Mouse (Mus musculus) forebrain, embryonic 16.5 days (tissue): ENCODE measurements around the gene Thoc5. TPM values are rescaled to one million over a fixed set of nuclear protein-coding genes. Genes with fewer than 3 reads are reported as not detected.

Source experiments
- ATAC-seq: fragments of 200-750 bp; cut with Nextera tagmentation; 2 replicates; pipeline ENCODE4 v1.8.0; 2017; ENCODE audit warnings: mild to moderate bottlenecking, moderate library complexity
- H3K27ac ChIP-seq: fragments of 300-500 bp; sonication (generic); 2 replicates; pipeline ENCODE4 v1.5.1; 2014; ENCODE audit warnings: low read length, control low read depth
- H3K27me3 ChIP-seq: fragments of 300-500 bp; sonication (generic); replicated peaks from 2 replicates; pipeline ENCODE4 v1.6.1; 2014; ENCODE audit warnings: low read length; ENCODE audit not compliant: control insufficient read depth, insufficient read depth
- H3K36me3 ChIP-seq: fragments of 300-500 bp; sonication (generic); 2 replicates; pipeline ENCODE4 v1.6.1; 2014; ENCODE audit not compliant: control insufficient read depth, insufficient read depth
- H3K4me1 ChIP-seq: fragments of 300-500 bp; sonication (generic); replicated peaks from 2 replicates; pipeline ENCODE4 v1.6.1; 2014; ENCODE audit warnings: low read length; ENCODE audit not compliant: control insufficient read depth, insufficient read depth
- H3K4me2 ChIP-seq: fragments of 300-500 bp; sonication (generic); 2 replicates; pipeline ENCODE4 v1.6.1; 2014; ENCODE audit warnings: mild to moderate bottlenecking, low read length, control low read depth
- H3K4me3 ChIP-seq: fragments of 300-500 bp; sonication (generic); replicated peaks from 2 replicates; pipeline ENCODE4 v1.5.1; 2014; ENCODE audit warnings: mild to moderate bottlenecking, low read length, control low read depth
- H3K9ac ChIP-seq: fragments of 300-500 bp; sonication (generic); replicated peaks from 2 replicates; pipeline ENCODE4 v1.6.1; 2014; ENCODE audit warnings: low read depth, low read length, control low read depth
- H3K9me3 ChIP-seq: fragments of 300-500 bp; sonication (generic); 2 replicates; pipeline ENCODE4 v1.6.1; 2016; ENCODE audit warnings: low read length; ENCODE audit not compliant: control insufficient read depth
- WGBS: fragments of 180-500 bp; shearing (Covaris S2); extraction: QIAGEN DNeasy Blood & Tissue Kit; methylation state at CpG from one replicate; pipeline ENCODE4 v1.1.7; 2014; 5-methylcytosine and 5-hydroxymethylcytosine counted together
- microRNA-seq: library from miRNA; unstranded; fragments of <30 nt; microRNA quantifications from one replicate; pipeline ENCODE4, GENCODE M21; 2017
- polyA plus RNA-seq: library from polyadenylated mRNA; unstranded; fragments of >200 nt; fragmentation: Nextera tagmentation; extraction: Ambion mirVana; gene quantifications from 2 replicates; pipeline ENCODE4 v1.2.1, GENCODE M21; 2015

The Thoc5 gene
- polyA plus RNA-seq, 1 experiment from 2014 or later: 66.6 TPM

- WGBS: 64% methylated on average over 5 of the region's 5 CpGs
- no peak overlapping the region for H3K4me2 ChIP-seq
- H3K4me3 ChIP-seq: no peak overlapping the region
- no peaks in the 10 kb centered on the region for H3K9me3 ChIP-seq
- no peaks in the 10 kb centered on the region for H3K27me3 ChIP-seq
- no peaks in the 10 kb centered on the region for H3K4me1 ChIP-seq
- H3K27ac ChIP-seq: no peak overlapping the region
- ATAC-seq: no peak
- no peak overlapping the region for H3K9ac ChIP-seq
- H3K36me3 ChIP-seq: no peaks in the 10 kb centered on the region
Measured at GRCm38 (mm10) chr11:4966888-4967287, 71.8 kb downstream of the Thoc5 start.

GRCm38 (mm10) chr11:4967549-4967948 is 72.4 kb downstream of the Thoc5 start:
- no peaks in the 10 kb centered on the region for H3K36me3 ChIP-seq
- H3K4me3 ChIP-seq: no peak overlapping the region
- no peak overlapping the region for H3K27ac ChIP-seq
- no peak for ATAC-seq
- no peaks in the 10 kb centered on the region for H3K4me1 ChIP-seq
- no peaks in the 10 kb centered on the region for H3K9me3 ChIP-seq
- 67% methylated on average over 2 of the region's 2 CpGs for WGBS
- no peak overlapping the region for H3K9ac ChIP-seq
- no peaks in the 10 kb centered on the region for H3K27me3 ChIP-seq
- H3K4me2 ChIP-seq: no peak overlapping the region

- no peak overlapping the region for H3K27ac ChIP-seq
- H3K27me3 ChIP-seq: no peaks in the 10 kb centered on the region
- H3K9ac ChIP-seq: 0 out of 2 replicates have a peak overlapping the region, but pooled peaks have one; percentile 8
- H3K4me2 ChIP-seq: no peak overlapping the region
- no peaks in the 10 kb centered on the region for H3K36me3 ChIP-seq
- ATAC-seq: no peak
- no peaks in the 10 kb centered on the region for H3K4me1 ChIP-seq
- 72% methylated on average over 10 of the region's 10 CpGs for WGBS
- no peaks in the 10 kb centered on the region for H3K9me3 ChIP-seq
- H3K4me3 ChIP-seq: no peak overlapping the region
Measured at GRCm38 (mm10) chr11:4968376-4968775, 73.3 kb downstream of the Thoc5 start.

- H3K4me2 ChIP-seq: no peak overlapping the region
- H3K9ac ChIP-seq: no peak overlapping the region
- H3K4me1 ChIP-seq: no peaks in the 10 kb centered on the region
- H3K9me3 ChIP-seq: no peaks in the 10 kb centered on the region
- H3K36me3 ChIP-seq: no peaks in the 10 kb centered on the region
- no peak overlapping the region for H3K27ac ChIP-seq
- H3K27me3 ChIP-seq: no peaks in the 10 kb centered on the region; the same call in 1 of the 2 replicates
- WGBS: 58% methylated on average over 13 of the region's 13 CpGs
- no peak overlapping the region for H3K4me3 ChIP-seq
- ATAC-seq: peak; percentile 67
Measured at GRCm38 (mm10) chr11:4972967-4973870, 78.1 kb downstream of the Thoc5 start.

- H3K27ac ChIP-seq: no peak overlapping the region
- H3K4me3 ChIP-seq: no peak overlapping the region
- no peak overlapping the region for H3K9ac ChIP-seq
- H3K27me3 ChIP-seq: no peaks in the 10 kb centered on the region; the same call in 1 of the 2 replicates
- no peaks in the 10 kb centered on the region for H3K4me1 ChIP-seq
- ATAC-seq: no peak
- H3K4me2 ChIP-seq: no peak overlapping the region
- no peaks in the 10 kb centered on the region for H3K9me3 ChIP-seq
- no peaks in the 10 kb centered on the region for H3K36me3 ChIP-seq
- WGBS: 95% methylated on average over 2 of the region's 2 CpGs
Measured at GRCm38 (mm10) chr11:4973871-4974256, 78.7 kb downstream of the Thoc5 start.

GRCm38 (mm10) chr11:4974376-4975122 is 79.4 kb downstream of the Thoc5 start:
- 79% methylated on average over 11 of the region's 11 CpGs for WGBS
- Histone ChIP-seq H3K27ac (no peak overlapping the region), H3K4me2 (no peak overlapping the region), H3K4me1 (no peaks in the 10 kb centered on the region), H3K9ac (no peak overlapping the region), H3K9me3 (no peaks in the 10 kb centered on the region), H3K4me3 (no peak overlapping the region), H3K36me3 (no peaks in the 10 kb centered on the region), H3K27me3 (no peaks in the 10 kb centered on the region; the same call in 1 of the 2 replicates)
- no peak for ATAC-seq

- Histone ChIP-seq H3K27ac (no peak overlapping the region), H3K4me1 (no peaks in the 10 kb centered on the region), H3K9ac (no peak overlapping the region), H3K27me3 (no peaks in the 10 kb centered on the region; the same call in 1 of the 2 replicates), H3K9me3 (no peaks in the 10 kb centered on the region), H3K36me3 (no peaks in the 10 kb centered on the region), H3K4me3 (no peak overlapping the region), H3K4me2 (no peak overlapping the region)
- no peak for ATAC-seq
- WGBS: 6% methylated on average over 14 of the region's 14 CpGs
Measured at GRCm38 (mm10) chr11:4975623-4976022, 80.5 kb downstream of the Thoc5 start.

Small RNA genes lying within 50 kb of the gene (microRNA-seq; reads per million reads assigned to microRNA genes)
- 2.1 reads per million, percentile 3 among the genes with 10 or more reads in this experiment for gene Mir6918

Other genes with a start within 250 kb of the Thoc5 start
- gene Uqcr10, start 191.0 kb upstream of the Thoc5 start, polyA plus RNA-seq: 487 and 509 TPM in 2 replicates
- gene Zmat5, start 190.6 kb upstream of the Thoc5 start, polyA plus RNA-seq: 70.2 and 75.5 TPM in 2 replicates
- 1.5 and 1.6 TPM in 2 replicates for gene Cabp7, start 148.5 kb upstream of the Thoc5 start, polyA plus RNA-seq
- gene Nf2, start 45.8 kb upstream of the Thoc5 start, polyA plus RNA-seq: 72.9 and 76.7 TPM in 2 replicates
- 126 and 147 TPM in 2 replicates for gene Nipsnap1, start 21.4 kb upstream of the Thoc5 start, polyA plus RNA-seq
- 0.94 and 1.1 TPM in 2 replicates for gene Nefh, start 52.7 kb downstream of the Thoc5 start, polyA plus RNA-seq
- gene Ap1b1, start 91.5 kb downstream of the Thoc5 start, polyA plus RNA-seq: 90.6 and 92.1 TPM in 2 replicates
- 0.45 and 0.76 TPM in 2 replicates for gene Rasl10a, start 162.8 kb downstream of the Thoc5 start, polyA plus RNA-seq
- gene Gas2l1, start 170.0 kb downstream of the Thoc5 start, polyA plus RNA-seq: 17.2 and 18.4 TPM in 2 replicates
- 25.1 and 33.0 TPM in 2 replicates for gene Rhbdd3, start 203.6 kb downstream of the Thoc5 start, polyA plus RNA-seq
- 809 and 814 TPM in 2 replicates for gene Ewsr1, start 203.9 kb downstream of the Thoc5 start, polyA plus RNA-seq